Mouse (Mus musculus) embryo, embryonic 9.5 days (tissue): ENCODE measurements at regions not wholly inside any gene's neighbourhood (a gene's known extent, or its start where the extent isn't known, plus 50 kb on each side); places are given as distances from the start of the nearest gene placed in this dataset.

Experiments used
- DNase-seq: peaks from one replicate; pipeline ENCODE4 v3.0.0-alpha.2; 2017; ENCODE audit errors: extremely low spot score

DNA sequence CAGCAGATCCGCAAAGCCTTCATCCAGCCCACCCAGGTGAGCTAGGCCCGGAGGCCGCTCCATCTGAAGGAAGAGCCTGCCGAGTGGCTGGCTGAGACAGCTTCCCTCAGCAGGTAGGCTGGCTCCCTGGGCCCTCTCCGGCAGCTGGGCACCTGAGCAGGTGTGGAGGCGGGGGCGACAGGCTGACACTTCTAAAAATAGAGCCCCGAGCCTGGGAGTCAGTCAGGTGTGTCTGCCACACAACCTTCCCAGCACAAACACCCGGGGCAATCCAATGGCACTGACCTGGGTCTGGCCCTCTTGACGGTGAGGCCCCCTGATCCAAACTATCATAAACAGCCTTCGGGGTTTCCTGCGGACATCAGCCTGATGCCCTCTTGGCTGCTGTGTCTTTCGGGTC is 58.5 kb downstream of the Zfp36l2 start:
- no peak for DNase-seq

DNA sequence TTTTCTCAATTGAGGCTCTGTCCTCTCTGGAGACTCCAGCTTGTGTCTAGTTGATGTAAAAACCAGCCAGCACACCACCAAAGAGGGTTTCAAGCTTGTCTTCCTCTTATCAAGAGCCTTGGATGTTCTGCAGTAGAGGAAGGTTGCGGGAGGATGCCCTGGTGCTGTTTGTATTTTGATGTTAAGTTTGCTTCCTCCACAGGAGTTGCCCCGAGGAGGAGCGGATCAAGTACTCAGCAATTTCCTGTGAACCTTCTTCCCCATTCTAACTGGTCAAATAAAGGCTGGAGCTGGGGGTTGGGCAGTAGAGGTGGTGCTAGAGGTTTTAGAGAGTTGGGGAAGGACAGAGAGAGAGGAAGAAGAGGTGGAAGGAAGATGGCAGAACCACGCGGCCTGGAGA is 59.5 kb downstream of the Zfp36l2 start:
- DNase-seq, result no peak

DNA sequence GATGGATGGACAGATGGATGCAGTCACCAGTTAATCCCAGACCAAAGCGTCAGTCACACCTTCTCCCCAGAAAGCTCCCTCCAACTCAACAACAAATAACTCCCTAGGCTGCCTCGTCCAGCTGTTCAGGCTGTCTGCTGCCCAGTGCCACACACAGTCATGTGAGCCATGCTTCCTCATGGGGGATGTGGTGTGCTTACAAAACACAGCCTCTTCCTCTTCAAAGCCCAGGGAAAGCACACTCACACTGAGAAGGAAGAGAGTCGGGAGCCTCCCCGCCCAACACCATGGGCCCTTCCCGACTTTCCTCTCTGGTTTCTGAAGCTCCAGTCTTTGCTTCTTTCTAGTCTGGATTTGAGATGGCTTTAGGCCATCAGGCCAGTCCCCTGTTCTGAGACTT is 61.6 kb downstream of the Zfp36l2 start:
- no peak for DNase-seq

DNA sequence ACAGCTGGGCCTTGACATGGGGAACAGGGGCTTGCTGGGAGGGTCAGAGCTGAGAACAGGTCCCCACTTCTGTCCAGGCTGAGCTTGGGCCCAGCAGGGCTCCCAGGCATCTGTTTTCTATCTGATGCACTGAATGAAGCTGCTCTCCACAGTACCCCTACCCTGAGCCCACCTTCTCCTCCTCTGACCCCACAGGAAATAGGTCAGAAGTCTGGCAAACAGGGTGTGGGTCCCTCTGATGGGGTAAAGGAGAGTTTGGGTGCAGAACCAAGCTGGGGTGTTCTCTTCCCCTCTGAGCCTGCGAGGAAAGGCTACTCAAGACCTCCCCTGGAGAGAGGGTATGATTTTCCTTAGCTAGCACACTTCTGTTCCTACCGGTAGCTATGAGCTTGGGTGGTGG is 64.6 kb downstream of the Zfp36l2 start:
- DNase-seq, result no peak

DNA sequence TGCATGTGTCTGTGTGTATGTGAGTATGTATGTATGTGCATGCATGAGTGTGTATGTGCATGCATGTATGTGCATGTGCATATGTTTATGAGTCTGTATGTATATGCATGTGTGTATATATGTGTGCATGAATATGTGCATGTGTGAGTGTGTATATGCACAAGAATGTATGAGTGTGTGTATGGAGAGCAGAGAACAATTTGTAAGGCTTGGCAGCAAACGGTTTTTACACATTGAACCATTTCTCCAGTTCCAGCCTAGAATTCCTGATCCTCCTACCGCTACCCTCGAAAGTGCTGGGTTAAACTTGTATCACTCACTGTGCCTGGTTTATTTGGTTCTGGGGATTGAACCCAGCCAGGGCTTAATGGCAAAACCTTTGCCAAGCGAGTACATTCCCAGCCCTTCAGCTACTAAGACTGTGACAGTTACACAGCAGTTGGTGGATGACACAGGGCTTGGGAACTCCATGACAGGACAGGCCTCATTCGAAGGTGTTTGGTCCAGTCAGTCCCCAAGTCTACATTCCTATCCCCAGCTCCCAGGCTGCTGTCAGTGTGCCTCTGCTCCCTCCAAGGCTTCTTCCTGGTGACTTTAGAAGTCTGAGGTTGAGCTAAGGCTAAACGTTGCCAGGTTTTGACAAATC is 65.1 kb downstream of the Zfp36l2 start:
- DNase-seq, result no peak

DNA sequence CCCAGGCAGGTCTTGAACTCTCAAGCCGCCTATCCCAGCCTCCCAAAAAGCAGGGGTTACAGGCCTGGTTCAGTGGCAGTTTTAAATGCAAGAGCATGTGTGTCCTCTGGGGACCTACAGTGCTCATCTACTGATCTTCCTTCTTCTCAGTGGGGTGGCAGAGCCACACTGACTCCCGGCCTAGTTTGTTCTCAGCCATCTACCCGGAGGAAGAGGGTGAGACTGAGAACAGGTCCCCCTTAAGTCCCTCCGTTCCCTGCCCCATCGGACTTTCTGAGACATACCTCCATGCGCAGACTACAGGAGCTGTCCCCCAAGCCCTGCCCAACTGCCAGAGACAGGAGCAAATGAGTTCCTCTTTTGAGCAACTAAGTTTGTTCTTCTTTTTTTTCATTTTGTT is 66.5 kb downstream of the Zfp36l2 start:
- DNase-seq, result no peak

DNA sequence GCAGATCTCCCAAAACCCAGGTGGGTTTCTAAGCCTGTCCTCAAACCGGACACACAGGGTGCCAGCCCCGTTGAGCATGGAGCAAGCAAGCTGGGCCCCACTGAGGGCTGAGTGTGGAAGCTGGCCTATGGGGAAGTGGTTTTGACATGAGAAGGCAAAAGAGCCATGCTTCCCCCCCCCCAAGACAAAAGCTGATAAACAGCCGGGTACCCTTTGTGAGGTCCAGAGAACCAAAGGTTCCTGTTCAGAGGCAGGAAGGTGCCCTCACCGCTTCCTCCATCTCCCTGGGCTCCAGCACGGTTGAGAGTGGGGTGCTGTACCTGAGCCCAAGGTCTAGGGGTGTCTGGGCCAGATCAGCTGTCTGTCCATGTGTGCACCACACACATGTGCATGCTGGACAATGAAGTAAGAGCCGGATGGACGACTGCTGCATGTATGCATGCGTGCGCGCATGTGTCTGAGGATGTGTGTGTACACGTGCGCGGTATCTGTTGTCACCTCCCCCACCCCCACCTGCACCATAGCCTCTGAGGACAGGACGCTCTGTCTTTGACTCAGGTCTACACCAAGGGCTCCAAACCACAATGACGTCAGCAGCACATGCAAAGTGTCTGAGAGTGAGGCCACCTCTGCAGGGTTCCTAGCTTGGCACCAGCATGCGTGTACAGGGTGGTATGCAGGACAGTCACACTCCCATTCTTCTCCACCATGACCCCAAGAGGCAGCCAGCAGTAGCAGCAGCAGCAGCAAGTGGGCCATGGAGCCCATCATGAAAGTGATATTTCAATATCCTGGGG is 68.3 kb downstream of the Zfp36l2 start:
- DNase-seq, result no peak

DNA sequence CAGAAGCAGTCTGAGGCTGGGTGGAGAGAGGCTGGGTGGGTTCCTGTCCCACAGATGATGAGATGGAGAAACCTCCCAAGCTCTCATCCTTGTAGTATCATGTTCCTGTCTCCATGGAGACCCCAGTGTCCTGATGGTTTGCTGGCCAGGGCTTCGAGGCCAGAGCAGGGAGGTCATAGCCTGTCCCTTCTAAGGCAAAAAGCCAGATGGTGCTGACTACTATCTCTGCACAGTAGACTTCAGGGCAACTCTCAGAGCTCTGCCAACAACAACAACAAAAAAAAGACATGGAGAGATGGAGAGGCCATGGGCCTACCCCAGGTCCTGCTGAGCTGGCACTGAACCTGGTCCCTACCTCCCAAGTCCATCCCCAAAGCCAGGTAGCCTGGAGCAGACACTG is 69.0 kb downstream of the Zfp36l2 start:
- DNase-seq, result no peak

DNA sequence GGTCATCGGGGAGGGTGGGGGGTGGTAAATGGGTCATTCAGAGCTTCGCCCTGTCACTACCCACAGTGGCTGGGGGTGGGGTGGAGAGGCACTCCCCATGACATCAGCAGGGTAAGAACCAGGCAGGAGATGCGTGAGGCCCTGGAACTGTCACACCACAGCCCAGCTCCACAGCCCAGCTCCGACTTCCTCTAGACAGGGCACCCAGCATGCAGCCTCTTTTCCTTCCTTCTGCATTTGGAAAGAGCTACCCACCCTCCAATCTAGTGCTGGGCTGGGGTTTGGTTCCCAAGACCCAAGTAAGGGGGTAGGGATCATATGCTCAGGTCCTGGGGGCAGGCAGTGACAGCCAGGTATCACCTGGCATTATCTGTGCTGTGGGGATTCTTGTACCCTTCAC is 69.5 kb downstream of the Zfp36l2 start:
- no peak for DNase-seq

DNA sequence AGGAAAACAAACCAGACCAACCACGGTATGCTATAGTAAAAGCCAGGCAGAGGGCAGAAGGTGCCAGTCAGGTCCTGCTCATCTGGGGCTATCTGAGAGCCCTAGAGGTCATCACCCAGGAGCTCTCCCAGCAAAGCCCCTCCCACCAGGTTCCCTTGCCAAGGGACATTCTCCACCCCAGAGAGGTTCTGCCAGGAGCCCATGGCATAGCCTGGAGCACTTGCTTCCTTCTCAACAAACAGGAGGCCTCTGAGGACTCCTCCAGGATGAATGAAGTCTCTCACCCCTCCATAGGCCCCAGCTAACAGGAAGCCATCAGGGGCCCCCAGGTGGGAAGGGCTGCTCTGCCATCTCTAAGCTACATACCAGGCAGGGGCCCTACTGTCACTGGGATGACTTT is 70.0 kb downstream of the Zfp36l2 start:
- DNase-seq, result no peak

DNA sequence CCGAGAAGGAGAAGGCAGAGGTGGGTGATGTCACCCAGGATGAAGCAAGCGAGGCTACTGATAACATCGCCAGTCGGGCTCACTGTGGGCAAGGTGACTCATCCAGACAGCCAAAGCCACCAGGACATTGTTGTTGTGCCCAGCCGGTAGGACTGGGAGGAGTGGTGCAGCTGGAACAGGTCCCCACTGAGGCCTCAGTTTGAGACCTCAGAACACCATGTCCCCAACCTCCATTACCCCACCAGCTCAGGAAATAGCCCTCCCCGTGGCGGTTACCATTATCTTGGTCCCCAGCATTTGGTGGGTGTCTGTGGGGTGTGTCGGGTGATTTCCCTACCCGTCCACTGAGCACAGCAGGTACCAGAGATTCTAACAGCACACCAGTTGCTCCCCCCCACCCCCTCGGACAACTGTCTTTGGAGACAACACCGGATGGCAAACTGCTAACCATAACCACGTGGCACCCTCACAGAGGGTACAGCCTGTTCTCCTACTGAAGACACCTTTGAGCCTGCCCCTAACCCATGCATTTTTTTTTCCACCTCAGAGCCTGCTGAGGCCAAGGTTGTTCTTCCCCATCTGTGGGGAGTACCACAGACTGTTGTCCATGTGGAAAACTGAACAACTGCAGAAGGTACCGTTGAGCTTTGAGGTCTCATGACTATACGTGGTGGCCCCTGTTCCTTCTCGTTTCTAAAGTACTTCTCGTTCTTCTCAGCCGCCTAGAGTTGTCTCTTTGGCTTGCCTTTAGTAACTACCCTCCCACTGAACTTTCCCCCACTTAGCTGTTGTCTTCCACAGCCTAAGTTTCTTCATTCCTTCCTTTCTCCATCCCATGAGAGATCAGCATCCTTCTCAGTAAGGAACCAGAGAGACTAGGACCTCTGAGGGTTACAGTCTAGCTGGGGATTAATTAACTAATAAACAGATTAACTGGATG is 71.1 kb downstream of the Zfp36l2 start:
- no peak for DNase-seq

DNA sequence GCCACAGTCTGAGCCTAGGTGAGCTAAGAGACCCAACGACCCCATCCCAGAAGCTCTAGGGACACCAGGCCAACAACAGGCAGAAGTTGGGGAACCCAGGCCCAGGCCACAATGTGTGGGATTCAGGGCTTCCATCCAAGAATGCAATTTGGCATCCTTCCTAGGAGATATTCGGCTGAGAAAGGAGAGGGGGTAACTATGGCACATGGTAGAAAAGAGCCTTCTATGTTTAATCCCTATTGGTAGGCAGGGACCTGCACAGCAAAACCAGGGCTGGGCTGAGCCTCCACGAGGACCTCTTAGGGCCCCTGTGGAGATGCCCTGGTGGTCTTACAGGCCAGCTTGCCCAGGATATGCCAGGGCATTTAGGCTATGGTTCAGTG is 71.8 kb downstream of the Zfp36l2 start:
- DNase-seq, result no peak

DNA sequence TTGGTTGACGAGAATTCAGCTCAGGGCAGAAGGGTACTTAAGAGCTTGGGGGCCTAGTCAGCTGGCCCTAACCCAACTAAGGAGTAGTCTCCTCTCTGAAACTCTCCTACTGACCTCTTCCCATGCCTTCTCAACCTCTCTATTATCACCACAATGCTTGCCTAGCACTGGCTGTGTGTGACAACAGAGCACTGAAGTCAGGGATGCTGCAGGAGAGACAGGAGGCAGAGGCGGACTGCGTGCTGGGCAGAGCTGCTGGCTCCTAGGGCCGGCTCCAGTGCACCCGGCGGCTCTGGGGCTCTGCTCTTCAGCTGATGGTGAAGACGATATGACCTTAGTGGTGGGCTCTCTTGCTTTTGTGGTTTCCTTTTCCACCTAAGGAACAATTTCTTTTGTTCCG is 72.6 kb downstream of the Zfp36l2 start:
- no peak for DNase-seq

DNA sequence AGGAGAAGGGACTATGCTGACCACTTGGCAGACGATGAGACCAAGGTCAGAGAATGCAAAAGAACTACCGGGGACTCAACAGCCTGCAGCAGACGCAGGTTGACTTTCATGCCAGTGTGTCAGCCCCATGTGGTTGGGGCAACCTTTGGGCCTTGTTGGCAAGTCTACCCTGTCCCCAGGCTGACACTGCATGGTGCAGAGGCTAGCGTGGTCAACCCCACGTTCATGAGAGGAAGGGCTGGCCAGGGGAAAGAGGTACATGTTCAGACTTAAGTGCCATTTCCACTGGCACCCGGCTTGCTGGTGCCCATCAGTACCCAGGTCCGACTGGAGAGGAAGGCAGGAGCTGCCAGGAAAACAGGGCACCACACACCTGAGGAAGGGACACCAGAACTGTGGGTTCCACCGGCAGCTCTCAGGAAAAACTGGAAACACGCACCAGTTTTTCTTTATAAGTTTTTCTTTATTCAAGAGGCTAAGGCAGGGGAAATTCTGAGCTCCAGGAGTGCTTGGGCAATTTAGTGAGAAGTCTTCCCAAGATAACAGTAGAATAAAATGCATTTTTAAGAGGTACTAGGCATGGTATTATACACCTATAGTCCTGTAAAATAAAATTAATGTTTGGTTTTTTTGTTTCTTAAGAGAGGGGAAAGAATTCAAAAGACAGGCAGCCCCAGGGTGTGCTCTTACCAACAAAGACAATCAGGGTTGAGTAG is 73.3 kb downstream of the Zfp36l2 start:
- DNase-seq, result no peak

DNA sequence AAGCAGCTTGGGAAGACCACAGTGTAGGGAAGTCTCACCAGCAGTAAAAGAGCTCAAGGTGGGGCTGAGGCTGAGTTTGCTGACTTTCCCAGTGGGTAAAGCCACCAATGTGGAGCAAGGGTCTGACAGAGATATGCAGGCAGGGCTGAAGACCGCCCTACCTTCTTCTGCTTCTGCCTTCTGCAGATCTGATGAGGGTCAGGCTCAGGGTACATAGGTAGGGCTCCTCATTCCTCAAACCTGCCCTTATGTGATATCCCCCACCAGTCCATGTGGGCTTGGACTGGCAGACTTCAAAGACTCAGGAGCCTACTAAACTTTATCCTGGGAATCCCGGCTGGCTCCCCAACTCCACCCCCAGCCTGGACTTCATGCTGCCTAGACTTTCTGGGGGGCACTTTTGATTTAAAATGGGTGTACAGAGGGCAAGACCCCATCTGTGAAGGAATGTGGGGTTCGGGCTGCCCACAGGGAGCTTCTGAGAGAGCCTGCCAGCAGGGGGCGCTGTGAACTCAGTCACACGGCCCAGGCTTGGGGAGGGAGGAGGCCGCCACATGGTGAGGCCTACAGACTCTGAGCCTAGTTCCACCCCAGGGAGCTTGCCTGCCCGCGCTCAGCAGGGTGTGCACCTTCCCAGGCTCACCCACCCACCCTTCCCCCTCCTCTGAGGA is 74.0 kb downstream of the Zfp36l2 start:
- peak; percentile 85 for DNase-seq

DNA sequence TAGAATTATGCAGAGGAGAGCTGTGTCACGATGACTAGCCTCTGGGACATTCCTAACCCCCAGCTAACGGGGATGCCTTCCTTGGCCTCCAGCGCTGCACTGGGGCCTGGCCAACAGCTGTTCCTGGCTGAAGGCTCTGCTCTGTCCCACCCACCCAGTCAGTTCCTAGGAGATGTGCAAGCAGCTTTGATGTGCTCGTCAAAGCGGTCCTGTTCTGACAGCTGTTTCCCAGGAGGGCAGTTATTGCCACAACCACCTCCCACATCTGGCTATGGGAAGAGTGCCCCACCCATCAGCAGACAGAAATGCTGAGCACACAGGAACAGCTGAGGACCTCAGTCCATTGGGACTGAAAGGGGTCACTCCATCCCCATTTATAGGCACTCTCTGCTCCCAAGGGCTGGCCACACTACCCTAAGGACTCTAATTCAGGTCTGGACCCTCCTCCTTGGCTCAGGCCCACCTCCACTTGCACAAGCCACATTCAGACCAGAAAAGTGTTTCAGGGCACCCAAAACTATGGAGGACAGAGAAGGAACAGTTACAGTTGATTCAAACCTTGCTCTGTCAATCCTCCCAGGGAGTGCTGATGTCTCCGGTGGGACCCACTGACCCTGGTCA is 75.2 kb downstream of the Zfp36l2 start:
- no peak for DNase-seq

DNA sequence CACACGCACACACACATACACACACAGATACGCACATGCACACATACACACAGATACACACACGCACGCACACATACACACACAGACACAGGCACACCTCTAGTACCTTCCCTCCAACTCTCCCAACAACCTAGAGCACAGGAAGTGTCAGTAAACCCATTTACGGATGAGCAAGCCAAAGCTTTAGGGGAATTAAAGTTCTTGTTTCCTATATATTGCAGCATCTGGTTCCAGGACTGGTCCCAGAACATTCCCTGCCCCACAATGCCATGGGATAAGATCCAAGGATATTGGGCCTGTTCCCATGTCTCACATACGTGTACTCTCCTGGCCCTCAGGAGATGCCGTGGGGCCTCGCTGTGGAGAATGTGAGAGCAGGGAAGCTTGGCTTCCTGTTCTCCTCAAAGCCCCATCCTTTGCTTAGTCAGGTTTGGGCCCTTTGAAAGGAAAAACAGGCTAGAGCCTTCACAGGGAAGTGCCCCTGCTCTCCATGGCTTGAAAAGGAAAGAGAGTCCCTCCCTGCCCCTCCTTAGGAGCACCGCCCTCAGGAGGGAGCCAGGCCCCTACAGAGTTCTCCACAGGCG is 75.9 kb downstream of the Zfp36l2 start:
- no peak for DNase-seq

DNA sequence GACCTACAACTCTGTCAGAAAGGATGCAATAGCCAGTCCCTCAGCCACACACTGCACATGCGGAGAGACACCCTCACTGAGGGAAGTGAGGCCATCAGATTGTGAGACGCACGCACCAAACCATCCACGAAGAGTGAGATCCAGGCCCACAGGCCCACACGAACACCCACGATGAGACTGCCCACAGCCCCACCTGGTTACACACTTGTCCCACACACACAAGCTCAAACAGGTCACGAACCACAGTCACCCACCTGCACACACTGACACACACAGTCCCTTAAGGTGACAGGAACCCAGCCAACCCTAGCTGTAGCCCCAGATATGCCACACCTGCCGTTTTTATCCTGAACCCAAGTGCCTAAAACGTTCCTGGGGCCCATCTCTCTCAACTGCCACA is 76.8 kb downstream of the Zfp36l2 start:
- DNase-seq, result no peak

DNA sequence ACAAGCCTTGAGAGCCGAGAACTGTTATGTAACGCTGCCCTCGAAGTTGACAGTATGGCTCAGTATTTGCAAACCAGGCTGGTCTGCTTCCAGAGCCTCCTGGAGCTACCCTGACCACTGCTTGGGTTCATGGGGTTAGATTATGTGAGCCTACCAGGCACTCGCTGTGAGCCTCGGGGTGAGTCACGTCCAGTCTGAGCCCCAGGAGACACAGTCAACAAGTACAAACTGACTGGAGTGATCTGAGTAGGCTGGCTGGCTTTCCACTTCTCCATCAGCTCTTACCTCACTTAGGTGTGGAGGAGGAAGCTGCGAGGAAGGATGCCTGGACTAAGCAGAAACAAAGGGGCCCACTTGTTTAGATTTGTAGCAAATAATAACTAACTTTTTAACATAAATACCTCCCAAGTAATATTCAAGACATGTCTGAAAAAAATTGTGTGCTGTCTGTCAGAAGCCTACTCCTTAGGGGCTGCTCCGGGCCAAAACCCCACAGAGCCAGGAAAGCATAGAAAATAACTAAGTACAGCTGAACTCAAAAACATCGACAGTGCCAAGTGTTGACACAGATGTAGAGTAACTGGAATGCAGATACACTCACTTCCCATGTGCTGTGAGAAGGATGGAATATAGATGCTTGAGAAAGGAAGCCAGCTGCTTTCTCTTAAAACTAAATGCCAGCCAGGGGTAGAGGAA is 77.6 kb downstream of the Zfp36l2 start:
- no peak for DNase-seq
